ENCODE assay signal across 22 mouse cellular contexts in genomic region chr10:95268366-95268765, GRCm38 (mm10).
"Had no signal": no experiment of that assay in that cellular context is flagged by ENCODE, and none has a peak within 500 bp of the region (broad histone marks: within the 10 kb centered on the region; RNA-seq: fewer than 3 reads in every experiment).

No protein-coding gene starts in this region.

- H3K27me3 ChIP-seq: lung, embryonic 15.5 days had no signal

- H3K4me3 ChIP-seq: kidney, embryonic 15.5 days; limb, embryonic 10.5 days; limb, embryonic 13.5 days; liver, embryonic 12.5 days; liver, embryonic 15.5 days; lung, embryonic 15.5 days; megakaryocyte, embryonic 14.5 days; midbrain, embryonic 10.5 days; midbrain, embryonic 13.5 days; myocyte; neural tube, embryonic 13.5 days had no signal

- H3K9ac ChIP-seq: kidney, embryonic 15.5 days; limb, embryonic 13.5 days; liver, embryonic 12.5 days; liver, embryonic 15.5 days; lung, embryonic 15.5 days; midbrain, embryonic 13.5 days; neural tube, embryonic 13.5 days had no signal

- DNase-seq: kidney, postnatal 10 days; kidney, postnatal 36 days; liver; lung, adult 18-20 months; lung, postnatal 10 days; lung, postnatal 36 days; retina, postnatal 1 day; thymus, adult 2 months; thymus, postnatal 14 days; thymus, postnatal 4 days had no signal

- H3K36me3 ChIP-seq: kidney, embryonic 15.5 days; limb, embryonic 10.5 days; limb, embryonic 13.5 days; liver, embryonic 12.5 days; liver, embryonic 15.5 days; lung, embryonic 15.5 days; midbrain, embryonic 13.5 days; neural tube, embryonic 13.5 days had no signal

- H3K27ac ChIP-seq: kidney, embryonic 15.5 days; limb, embryonic 10.5 days; limb, embryonic 13.5 days; liver, embryonic 12.5 days; liver, embryonic 15.5 days; midbrain, embryonic 10.5 days; midbrain, embryonic 13.5 days; neural tube, embryonic 13.5 days; stomach, postnatal 0 days had no signal
